Mouse (Mus musculus) CD4-positive, CD25-positive, alpha-beta regulatory T cell, adult 2 months (primary cell): Measurements from ENCODE around the gene Hrc.

Experiments
- DNase-seq: peaks from one replicate; pipeline ENCODE4 v3.0.0-alpha.2; 2012; ENCODE audit warnings: low read depth, low spot score

Hrc gene

DNA sequence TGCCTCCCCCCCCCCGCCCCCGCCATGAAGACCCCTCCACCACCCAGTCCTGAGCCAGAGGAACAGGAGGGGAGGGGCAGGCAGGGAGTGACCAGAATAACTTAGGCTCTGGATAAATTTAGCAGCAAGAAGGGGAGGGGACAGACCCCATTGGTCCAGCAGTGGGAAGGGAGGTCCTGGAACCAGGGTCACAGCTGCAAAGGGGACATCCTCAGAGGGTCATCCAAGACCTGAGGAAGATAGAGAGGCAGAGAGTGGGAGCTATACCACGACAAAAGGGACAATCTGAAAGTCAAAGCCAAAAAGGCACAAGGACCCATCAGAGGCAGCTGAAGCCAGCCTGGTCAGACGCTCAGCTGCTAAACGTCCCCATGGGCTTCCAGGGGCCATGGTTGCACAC, at the start of gene Hrc:
Gene Hrc, plus strand, starts transcription at position 235 of the 400 bp plus-strand sequence.
- no peak for DNase-seq

- DNase-seq: no peak
Observed at GRCm38 (mm10) chr7:45286486-45286885, 48.6 kb upstream of the Hrc start.

DNA sequence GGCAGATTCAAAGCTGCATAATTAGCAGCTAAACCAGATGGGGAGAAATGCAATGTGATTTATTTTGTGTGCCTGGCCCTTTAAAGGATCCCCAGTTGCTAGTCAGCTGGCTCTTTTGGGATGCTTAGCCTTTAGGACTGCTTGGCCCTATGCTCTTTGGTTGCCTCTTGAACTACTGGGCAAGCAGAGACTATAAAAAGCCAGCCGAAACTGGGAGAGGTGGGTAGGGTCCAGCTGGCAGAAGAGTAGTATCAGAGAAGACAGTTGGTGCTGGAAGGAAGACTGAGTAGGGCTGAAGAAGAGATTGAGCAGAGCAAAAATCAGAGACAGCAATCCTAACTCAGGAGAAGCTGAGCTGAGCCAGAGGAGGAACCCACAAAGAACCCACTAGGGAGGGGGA, 38.5 kb upstream of the Hrc start:
- DNase-seq: no peak

- DNase-seq: no peak
Observed at GRCm38 (mm10) chr7:45297563-45297962, 37.5 kb upstream of the Hrc start.

DNA sequence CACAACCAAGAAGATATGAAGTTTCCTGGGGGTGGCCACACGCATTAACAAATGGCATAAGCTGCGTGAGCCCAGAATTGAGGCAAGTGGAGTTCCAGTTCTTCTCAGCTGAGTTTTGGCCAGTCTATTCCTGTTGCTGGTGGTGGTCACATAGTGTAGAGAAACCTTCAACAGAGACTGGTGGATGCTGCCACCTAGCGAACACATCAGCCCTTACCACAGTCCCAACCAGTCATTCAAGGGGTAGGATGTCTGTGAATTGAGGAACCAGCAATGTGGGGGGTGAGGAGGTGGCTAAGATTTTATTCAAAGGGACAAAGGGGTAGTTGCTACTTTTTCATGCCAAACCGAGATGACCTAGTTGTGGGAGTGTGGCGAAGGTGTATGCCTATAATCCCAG, 35.3 kb upstream of the Hrc start:
- peak; percentile 79 for DNase-seq

DNA sequence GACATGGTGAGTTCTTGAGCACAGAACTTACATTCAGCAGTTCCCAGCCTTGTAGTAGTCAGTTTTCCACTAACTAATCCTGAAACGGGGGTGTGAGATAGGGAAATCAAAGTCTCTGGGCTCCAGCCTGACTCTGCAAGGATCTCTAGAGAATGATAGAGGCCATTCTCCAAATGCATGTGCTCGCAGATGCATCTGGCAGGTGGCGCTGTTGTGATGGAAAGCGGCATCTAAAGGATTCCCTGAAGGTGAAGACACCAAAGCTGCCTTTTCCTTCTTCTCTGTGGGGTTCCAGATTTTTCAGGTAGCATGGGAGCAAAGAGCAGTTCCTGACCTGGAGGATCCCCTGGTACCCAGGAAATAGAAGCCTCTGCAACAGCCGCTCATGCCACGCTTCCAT, 34.8 kb upstream of the Hrc start:
- DNase-seq: peak; percentile 78

DNA sequence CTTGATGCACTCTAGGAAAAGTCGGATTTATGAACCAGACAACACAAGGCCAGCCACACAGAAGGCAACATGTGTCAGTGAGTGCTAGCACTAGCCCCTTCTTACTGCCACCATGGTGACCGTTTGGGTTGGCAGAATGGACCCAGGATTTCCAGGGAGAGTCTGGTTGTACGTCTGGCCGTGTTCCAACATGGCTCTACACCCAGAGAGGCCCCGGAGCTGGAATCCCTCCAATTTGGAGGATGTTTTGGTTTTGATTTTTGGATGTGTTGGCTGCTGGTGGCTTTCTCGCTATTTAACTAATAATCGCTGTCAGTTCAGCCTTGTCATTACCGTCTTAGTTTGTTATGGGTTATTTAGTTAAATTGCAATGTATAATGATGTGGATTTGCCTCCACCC, 32.5 kb upstream of the Hrc start:
- no peak for DNase-seq

GRCm38 (mm10) chr7:45304869-45305268, 30.2 kb upstream of the Hrc start:
- DNase-seq: no peak

GRCm38 (mm10) chr7:45305275-45305674, 29.8 kb upstream of the Hrc start:
- DNase-seq: peak; percentile 80

DNA sequence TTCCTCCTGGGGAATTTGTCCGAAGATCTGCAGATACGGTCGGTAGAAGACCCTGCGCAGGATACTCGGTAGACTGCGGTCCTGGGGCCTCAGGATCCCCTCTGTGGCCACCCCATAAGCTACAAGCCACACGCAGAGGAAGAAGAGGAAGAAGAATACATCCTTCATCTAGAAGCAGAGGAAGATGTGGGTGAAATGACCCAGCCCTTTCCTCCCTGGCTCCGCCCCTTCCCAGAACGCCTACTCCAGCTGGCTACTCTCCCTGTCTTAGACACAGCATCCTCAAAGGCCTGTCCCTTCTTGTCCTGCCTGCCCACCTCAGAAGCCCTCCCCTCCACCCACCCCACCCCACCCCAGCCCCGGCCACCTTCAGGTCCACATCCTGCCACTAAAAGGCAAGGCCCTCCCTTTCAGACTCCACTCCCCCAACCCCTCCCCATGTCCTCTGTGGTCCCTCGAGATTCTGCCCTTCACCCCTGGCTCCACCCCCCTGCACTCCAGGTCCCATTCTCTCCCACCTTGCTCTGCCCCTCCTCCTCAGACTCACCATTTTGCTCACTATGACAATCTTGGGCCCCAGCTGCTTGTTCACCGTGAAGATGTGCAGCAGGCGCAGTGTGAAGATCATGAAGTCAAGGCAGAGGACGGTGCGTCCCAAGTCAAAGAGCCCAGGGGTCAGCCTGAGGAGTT, 26.4 kb upstream of the Hrc start:
- peak; percentile 44 for DNase-seq

- DNase-seq: peak; percentile 85
Observed at GRCm38 (mm10) chr7:45309455-45309854, 25.6 kb upstream of the Hrc start.

GRCm38 (mm10) chr7:45312023-45312422, 23.1 kb upstream of the Hrc start:
- DNase-seq: no peak

- no peak for DNase-seq
Observed at GRCm38 (mm10) chr7:45312686-45313453, 22.2 kb upstream of the Hrc start.

- DNase-seq: no peak
Observed at GRCm38 (mm10) chr7:45313495-45313894, 21.6 kb upstream of the Hrc start.

DNA sequence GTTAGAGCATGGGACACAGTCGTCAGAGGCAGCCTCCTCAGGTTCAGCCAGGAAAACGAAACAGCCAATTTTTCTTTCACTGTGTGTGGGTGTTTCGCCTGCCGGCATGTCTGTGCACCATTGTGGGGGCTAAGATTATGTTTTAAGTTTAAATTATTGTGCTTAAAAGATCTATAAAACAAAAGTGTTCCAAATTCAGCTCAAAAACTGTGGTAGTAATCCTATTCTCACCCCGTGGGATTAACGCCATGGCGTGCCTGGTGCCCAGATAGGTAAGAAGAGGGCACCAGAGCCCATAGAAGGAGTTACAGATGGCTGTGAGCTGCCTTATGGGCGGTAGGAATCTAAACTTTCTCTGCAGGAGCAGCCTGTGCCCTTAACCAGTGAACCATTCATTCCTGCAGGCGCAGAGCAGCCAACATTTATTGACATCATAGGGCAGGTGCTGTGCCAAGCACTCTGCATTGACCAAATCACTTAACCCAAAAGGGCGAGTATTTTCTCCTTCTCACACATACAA, 19.8 kb upstream of the Hrc start:
- no peak for DNase-seq

GRCm38 (mm10) chr7:45316536-45316935, 18.6 kb upstream of the Hrc start:
- DNase-seq: no peak

GRCm38 (mm10) chr7:45322245-45322644, 12.8 kb upstream of the Hrc start:
- no peak for DNase-seq

- no peak for DNase-seq
Observed at GRCm38 (mm10) chr7:45323069-45323468, 12.0 kb upstream of the Hrc start.

- peak; percentile 30 for DNase-seq
Observed at GRCm38 (mm10) chr7:45325800-45326199, 9.3 kb upstream of the Hrc start.

GRCm38 (mm10) chr7:45328841-45329475, 6.1 kb upstream of the Hrc start:
- no peak for DNase-seq

DNA sequence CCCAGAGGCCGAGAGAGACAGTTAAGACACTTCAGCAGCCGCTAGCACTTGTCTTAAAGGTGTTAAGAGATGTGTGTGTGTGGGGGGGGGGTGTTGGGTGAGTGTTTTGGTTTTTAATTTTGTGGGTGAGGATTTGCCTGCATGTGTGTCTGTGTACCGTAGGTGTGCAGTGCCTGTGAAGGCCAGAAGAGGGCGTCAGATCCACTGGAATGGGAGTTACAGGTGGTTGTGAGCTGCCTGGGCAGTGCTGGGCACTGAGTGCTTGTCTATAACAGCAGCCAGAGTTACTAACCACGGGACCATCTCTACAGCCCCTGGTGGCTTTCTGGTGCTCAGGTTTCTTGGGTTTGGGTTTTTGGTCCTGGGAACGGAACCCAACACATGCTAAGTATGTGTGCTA, 3.6 kb upstream of the Hrc start:
- DNase-seq: no peak

GRCm38 (mm10) chr7:45332685-45333425, 2.2 kb upstream of the Hrc start:
- peak; percentile 70 for DNase-seq
